Mouse (Mus musculus): Measurements from ENCODE around the gene Gpr146.

The Gpr146 gene

DNA sequence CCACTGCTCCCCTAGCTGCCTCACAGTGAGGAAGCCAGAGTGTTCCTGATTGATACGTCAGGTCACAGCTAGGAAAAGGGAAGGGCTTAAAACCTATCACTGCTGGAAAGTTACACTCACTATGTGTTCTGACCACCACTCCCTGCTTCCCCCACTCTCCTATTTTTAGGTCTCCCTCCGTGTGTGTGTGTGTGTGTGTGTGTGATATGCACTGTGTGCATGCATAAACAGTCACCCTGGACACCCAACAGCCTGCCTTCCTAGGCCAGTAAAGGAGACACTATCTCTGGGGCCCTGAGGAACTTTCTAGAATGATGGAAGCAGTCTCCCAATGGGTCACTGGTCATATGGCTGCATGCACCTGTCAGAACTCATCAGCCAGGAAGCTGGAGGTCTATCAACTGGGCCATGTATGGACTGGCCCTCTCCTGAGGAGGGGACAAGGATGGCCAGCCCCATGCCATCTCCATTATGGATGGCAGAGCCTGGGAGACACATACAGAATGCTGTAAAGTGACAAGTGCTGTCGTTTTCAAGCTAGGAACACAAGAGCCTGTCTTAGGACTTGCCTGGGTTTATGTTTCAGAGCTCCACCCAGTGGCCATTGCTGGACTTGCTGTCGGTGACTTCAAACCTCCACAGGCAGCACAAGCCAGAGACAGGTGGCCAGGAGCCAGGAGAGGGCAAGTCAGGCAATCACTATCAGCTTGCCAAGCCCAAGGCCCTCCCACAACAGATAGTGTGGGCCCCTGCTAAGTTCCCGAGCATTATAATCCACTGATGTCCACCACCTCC is 20.7 kb downstream of the Gpr146 start:
- DNase-seq (ENCODE audit: extremely low read depth, low read depth, low spot score) = no peak

DNA sequence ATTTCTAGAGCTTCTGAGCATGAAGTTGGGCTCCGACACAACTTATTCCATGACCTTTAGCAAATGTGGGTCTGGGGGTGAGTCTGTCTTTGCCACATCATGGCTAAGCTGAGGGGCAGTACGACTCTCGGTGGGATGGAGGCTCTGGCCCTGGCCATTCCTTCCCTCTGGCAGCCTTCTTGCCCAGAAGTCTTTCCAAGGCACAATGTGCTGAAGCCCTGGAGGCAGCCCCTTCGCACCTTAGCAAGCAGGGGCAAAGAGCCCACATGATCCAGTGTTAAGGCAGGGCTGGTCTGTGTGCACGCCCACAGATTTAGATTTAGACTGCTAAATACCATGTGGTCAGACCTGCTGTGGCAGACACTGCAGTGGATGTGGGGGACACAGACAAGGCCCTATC is 21.3 kb downstream of the Gpr146 start:
- DNase-seq (ENCODE audit: extremely low read depth, low read depth, low spot score) = no peak

DNA sequence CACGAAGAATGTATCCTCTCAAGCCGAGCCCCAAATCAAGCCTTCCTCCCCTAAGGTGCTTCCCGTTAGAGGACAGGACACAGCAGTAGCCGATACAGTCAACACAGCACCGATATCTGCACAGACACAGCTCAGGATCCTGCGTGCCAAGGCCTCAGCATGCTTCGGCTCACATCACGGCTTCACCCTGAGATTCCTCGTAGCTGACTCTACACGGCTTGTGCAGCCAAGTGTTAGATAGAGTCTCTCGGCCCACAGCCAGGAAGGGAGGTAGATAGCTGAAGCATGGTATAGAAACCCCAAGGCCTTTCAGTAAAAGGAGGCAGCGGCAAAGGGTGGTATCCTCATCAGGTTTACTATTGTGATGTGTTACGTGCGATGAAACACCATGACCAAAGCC is 22.5 kb downstream of the Gpr146 start:
- DNase-seq (ENCODE audit: extremely low read depth, low read depth, low spot score) = no peak

DNA sequence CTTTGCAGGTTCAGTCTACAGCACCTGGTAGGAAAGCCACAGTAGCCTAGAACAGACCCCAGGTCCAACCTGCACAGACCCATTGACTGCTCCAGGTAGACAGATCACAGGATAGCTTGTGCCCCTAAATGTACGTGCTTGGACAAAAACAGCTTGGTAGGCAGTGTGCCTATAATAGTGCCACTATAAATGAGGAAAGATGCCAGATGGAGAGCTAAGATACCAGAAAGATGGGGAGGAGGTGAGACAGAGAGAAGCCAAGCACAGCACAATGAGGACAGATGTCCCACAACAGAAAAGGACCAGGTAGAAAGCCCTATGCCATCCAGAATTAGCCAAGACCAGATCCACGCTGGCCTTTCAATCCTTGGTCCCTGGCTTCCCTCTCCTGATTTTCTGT is 24.6 kb downstream of the Gpr146 start:
- no peak for DNase-seq (ENCODE audit: extremely low read depth, low read depth, low spot score)

DNA sequence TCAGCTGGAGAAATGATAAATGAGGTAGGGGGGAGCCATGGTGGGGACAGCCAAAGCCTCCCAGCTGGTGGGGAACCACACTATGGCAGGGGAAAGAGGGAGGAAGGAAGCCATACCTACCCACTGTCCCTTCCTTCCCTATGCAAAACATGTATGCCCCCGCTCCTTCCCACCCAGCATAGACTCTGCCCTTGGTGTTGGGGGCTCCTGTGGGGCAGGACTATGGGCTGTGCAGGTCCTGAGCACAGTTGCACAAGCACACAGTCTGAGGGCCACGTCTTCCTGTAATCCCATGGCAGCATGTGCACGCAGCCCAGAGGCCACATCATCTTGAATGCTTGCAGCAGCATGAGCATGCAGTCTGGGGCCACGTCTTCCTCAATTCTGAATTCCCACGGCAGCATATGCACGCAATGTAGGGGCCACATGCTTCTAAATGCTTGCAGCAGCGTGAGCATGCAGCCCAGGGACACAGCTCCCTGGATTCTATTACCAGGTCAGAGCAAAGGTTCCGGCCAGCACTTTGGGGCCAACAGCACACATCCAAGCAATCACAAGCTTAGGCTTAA is 26.3 kb downstream of the Gpr146 start:
- DNase-seq (ENCODE audit: extremely low read depth, low read depth, low spot score) = no peak

DNA sequence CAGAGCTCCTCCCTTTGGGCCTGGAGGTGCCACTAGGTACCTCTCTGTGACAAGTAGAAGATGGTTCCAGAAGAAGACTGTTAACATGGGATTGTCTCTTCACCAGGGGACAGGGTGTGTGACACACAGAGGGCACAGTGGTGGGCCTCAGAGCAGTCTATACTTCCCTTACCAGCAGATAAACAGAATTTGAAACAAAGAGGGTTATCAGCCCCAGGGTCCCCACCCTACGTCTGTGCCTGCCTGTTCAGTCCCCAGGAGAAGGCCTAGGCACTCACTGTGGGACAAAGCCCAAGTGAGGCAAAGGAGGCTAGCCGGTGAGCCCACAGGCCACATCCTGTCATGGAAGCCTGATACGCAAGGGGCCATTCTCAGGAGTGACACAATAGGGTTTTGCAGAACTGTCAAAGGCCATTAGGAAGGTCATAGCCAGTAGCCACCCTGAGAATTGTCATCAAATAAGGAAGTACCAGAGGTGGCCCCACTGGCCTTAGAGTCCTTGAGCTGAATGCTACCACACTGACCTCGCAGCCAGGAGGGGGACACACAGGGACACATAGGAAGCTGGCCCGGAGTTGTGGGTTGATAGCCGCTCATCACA is 27.4 kb downstream of the Gpr146 start, which contains the start of gene C130050O18Rik:
TSS of gene C130050O18Rik (plus strand) at position 480 of the 601 bp plus-strand sequence.
- DNase-seq (ENCODE audit: extremely low read depth, low read depth, low spot score) = no peak

DNA sequence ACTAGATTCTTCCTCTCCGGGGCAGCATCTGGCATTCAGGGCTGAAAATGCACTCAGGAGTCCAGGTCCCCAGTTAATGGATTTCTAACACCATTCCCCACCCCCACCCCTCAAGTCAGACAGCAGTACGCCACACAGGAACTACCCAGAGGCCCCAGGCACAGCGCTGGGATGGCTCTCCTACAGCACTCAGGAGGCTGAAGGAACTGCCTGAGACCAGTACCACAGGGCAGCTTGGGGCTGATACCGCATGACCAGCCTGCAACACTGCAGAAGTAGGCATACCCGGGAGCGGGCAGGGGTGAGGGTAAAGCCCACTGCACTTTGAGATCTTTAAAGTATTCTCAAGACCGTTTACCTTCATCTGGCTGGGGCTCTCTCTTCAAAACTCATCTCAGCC is 28.0 kb downstream of the Gpr146 start:
- DNase-seq (ENCODE audit: extremely low read depth, low read depth, low spot score) = no peak

DNA sequence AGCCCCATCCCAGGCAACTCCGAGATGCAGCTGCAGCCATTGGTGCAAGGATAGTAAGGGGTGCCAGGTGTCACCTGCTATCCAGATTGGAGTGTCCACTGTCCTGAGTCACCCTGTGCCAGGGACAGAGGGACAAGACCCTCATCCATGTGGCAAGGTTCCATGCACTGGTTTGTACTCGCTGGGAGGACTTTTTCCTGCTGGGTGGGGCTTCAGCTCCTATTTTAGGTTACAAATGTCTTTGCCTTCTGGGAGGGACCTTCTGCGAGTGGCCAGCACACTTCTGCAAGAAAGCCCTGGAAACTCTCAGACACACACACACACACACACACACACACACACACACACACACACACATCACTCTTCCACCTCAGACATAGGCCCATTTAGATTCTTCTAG is 28.5 kb downstream of the Gpr146 start:
- no peak for DNase-seq (ENCODE audit: extremely low read depth, low read depth, low spot score)

DNA sequence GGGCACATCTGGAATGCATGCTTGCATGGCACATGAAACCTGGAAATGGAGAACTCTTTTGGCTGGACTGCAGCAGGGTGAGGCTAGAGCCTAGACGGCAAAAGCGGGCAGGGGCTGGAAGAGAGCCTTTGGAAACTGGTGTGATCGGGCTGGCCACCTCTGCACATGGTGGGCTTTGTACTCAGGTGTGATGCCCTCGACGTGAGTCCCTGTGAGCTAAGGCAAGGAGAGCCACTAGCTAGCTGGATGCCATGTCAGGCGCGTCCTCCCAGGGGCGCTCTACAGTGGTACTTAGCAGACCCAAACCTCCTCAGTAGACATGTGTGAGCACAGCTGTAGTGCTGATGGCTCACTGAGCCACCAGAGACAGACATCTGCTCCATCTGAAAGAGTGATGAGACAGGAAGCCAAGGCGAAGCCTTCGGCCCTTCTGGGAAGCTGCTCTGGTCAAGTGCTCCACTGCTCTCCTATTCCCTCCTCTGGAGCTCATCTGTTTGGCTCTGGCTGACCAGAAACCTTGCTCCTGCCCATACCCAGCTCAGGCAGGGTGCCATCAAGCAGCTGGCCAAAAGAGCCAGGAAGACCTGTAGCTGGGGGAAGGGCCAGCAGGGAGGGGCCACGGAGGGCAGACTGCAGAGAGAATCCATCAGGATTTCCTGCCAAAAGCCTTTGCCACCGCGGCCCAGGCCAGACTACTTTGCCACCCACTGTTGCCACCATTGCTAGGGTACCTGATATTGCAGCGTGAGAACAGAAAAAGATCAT is 29.8 kb downstream of the Gpr146 start:
- no peak for DNase-seq (ENCODE audit: extremely low read depth, low read depth, low spot score)

DNA sequence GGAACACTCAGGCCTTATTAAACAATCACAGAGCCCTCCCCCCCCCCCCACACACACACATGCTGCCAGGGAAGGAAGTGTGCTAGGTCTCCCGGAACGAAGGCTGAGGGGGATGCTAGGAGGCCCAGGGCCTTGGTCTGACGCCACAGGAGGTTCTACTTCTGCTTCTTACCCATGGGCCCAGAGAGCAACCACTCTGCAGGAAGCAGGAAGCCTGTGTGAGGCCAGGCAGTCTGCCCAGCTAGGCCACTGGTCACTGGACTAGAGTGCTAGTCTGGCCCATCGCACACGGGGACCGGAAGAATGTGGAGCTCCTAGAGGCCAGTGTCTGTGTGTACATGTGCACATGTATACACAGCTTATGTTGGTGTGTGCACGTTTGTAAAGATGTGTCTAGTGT is 31.0 kb downstream of the Gpr146 start:
- no peak for DNase-seq (ENCODE audit: extremely low read depth, low read depth, low spot score)

DNA sequence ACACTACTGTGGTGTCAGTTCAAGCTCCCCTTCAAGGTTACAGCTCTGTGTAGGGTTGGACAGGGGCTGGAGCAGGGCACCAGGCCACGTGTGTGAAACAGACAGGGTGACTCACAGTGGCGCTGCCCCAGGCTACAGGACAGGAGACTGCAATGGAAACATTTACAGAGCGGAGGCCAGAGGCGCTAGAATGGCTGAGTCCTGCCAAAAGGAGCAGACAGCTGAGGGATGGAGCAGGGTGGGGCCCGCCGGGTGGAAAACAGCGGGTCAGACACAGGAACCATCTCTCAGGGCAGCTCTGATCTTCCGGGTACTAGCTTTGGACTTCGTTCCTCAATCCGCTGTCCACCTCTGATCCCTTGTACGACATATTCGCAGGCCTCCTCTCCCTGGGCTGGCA is 31.9 kb downstream of the Gpr146 start:
- no peak for DNase-seq (ENCODE audit: extremely low read depth, low read depth, low spot score)

DNA sequence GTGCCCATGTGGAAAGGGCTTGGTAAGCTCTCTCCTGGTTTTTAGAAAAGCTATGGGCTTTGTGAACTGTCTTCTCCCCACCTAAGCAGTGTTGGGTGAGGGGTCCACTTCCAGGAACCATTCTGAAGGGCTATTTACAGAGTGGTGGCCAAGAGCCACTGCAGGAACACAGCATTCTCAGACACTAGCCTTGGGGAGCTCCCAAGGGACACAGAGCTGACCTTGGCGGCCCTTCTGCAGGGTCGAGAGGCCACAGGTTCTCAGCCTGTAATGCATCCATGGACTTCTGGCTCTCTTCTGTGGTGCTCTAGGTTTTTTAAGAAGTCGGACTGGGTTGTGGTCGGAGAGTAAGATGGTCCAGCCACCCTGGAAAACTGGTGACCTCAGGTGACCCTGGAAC is 32.6 kb downstream of the Gpr146 start:
- no peak for DNase-seq (ENCODE audit: extremely low read depth, low read depth, low spot score)

DNA sequence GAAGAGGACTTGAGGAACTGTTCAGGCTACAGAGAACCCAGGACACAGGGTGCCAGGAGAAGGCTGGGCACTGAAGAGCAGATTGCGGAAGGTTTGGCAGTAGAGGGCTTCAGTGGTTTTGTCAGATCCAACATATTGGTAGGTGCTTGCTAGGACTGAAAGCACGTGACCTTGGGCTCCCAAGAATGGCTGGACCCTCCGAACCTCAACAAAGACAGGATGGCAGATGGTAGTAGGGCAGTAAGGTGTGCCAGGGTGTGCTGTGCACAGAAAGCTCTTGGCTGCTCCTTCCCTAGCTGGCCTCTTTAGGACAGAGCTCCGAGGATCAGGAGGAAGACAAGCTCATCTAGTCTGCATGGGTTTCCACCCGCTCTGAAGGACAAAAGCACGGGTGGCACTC is 33.6 kb downstream of the Gpr146 start:
- DNase-seq (ENCODE audit: extremely low read depth, low read depth, low spot score) = no peak

DNA sequence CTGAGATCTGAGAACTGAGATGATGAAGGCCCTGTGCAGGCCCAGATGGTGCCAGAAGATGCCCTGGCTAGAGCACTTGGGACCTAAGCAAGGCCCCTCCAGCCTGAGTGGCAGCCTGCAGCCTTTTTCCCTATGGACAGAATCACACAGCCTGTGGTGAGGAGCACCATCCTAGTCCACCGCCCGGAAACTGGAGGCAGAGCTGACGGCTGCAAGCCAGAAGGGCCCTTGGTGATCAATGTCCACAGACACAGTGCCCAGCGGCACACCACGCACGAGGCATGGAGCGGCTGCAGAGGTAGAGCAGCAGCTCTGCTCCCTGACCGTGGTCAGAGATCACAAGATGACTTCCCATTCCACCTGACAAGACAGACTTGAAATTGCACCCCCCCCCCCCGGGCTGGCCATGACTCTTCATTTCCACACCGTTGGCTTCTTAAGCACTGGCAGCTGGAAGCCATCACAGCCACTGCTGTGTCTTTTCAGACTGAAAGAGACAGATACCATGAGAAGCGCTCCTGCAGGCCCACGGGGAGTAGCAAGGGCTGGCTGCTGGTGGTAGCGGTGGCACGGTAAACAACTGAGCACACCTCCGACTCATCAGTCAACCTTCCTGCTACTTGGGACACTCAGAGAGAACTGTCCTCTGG is 34.3 kb downstream of the Gpr146 start:
- no peak for DNase-seq (ENCODE audit: extremely low read depth, low read depth, low spot score)

DNA sequence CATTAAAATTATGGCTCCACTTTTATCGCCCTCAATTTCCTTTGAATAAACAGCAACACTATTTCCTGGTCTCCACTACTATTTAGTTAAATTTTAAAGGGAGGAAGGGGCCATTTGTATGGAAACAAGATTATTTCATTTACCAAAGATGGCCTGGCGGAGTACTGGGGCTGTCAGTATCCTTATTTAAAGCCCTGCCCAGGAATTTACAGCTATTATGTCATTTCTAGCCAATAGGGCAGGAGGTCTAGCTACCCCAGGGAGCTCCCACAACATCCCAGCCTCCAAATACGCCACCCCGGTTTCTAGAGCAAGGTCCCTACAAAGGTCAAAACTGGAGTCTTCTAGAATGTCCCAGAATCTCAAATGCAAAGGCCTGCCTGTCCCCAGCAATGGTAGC is 36.0 kb downstream of the Gpr146 start:
- DNase-seq (ENCODE audit: extremely low read depth, low read depth, low spot score) = no peak

DNA sequence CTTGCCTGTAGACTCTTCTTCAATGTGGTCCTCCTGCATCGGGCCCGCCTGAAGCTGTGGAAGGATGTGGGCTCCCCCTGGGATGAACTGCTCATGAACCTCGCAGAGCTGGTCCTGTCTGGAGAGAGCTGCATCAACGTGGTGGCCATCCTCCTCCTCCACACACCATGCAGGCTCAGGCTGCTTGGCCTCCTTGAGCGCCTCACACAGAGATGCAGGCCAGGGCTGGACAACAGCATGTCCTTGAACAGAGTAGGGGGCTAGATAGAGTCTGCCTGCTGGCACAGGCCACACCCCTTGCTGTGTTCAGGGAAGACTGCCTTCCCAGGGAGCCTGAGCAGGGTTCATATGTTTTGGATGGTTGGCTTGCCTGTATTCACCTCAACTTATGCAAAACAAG is 37.5 kb downstream of the Gpr146 start:
- DNase-seq (ENCODE audit: extremely low read depth, low read depth, low spot score) = no peak

DNA sequence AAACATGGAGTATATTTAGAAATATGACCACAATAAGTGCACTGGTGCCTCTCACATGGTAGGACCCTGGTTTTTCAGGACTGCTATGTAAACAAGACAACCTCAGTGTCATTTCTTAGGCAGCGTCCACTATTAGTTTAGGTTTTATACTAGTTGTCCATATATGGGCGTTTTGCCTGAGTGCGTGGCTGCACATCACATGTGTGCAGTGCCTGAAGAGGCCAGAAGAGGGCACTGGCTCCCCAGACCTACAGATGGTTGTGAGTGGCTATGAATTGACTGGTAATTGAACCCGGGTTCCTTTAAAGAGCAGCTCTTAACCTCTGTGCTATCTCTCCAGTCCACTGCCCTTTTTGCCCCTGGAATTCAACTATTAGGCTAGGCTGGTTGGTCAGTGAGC is 39.4 kb downstream of the Gpr146 start:
- DNase-seq (ENCODE audit: extremely low read depth, low read depth, low spot score) = no peak

DNA sequence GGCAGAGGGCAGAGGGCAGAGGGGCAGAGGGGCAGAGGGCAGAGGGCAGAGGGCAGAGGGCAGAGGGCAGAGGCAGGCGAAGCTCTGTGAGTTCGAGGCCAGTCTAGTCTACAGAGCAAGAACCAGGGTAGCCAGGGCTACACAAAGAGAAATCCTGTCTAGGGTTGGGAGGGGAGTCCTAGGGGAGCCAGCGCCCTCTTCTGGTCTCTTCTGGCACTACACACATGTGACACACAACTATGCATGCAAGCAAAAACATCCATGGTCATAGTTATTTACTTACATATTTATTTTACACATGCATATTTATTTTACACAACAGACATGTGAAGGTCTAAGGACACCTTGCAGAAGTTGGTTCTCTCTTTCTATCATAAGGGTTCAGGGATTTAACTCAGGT is 40.0 kb downstream of the Gpr146 start:
- no peak for DNase-seq (ENCODE audit: extremely low read depth, low read depth, low spot score)

DNA sequence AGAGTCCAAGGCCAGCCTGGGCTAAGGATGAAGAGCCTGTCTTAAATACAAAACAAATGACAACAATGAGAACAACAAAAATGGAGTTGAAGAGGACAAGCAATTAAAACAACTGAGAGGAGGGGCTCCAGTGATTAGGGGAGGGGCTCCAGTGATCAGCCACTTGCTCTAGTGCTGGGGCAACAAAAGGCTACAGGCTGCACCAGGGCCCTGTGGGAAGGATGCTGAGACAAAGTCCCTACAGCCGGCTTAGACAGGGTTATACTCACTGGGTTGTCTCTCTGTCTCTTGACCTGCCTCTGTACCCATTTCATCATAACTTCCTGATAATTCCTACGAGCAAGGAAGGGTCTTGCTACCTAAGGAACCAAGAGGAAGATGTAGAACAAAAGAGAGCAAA is 40.6 kb downstream of the Gpr146 start:
- DNase-seq (ENCODE audit: extremely low read depth, low read depth, low spot score) = no peak

DNA sequence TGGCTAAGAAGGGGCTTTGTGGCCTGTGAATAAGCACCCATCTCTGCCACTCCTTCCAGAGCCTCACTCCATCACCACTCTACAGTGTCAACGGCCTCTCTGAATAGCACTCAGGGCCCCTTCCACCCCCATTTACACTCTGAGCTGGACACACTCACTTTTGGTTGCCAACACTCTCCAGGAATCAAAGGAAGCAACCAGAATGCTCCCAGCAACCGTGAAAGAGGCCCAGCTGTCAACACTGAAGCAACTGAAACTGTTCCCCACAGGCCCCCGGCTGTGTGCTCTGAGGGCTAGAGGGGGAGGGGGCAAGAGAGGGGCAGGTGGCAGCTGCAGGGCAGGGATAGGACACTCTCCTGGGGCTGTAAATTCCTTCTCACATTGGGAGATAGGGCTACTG is 41.1 kb downstream of the Gpr146 start:
- no peak for DNase-seq (ENCODE audit: extremely low read depth, low read depth, low spot score)

Data from fat pad, adult 2 months (tissue).